Mouse (Mus musculus) lung, postnatal 0 days (tissue): ENCODE data around the gene Dst.

Source experiments
- CTCF ChIP-seq: IDR thresholded peaks from 2 replicates; pipeline ENCODE4 v1.5.1; 2016; ENCODE audit warnings: antibody characterized with exemption, mild to moderate bottlenecking
- EP300 ChIP-seq: IDR thresholded peaks from 2 replicates; pipeline ENCODE4 v1.6.1; 2016; ENCODE audit warnings: antibody characterized with exemption, mild to moderate bottlenecking, control low read depth

GRCm38 (mm10) chr1:33948511-33948910 lies 40.5 kb downstream of the Dst start:
- TF ChIP-seq CTCF (no peak), EP300 (no peak)
